Mouse (Mus musculus): ENCODE measurements around the gene Ess2. TPM values are rescaled to one million over a fixed set of nuclear protein-coding genes. Genes with fewer than 3 reads are reported as not detected.

Gene Ess2
- polyA plus RNA-seq, 1 experiment from 2014 or later, result 49.8 TPM

GRCm38 (mm10) chr16:17879571-17879970, 31.6 kb downstream of the Ess2 start:
- Histone ChIP-seq H3K4me1 (peaks cover 4% of the 10 kb centered on the region; the same call in 1 of the 2 replicates), H3K27me3 (no peaks in the 10 kb centered on the region), H3K27ac (no peak overlapping the region), H3K9ac (no peak overlapping the region), H3K9me3 (no peaks in the 10 kb centered on the region), H3K36me3 (peaks cover 43% of the 10 kb centered on the region), H3K4me3 (no peak overlapping the region), H3K4me2 (replicated peaks) (no peak overlapping the region)
- WGBS, result 88% methylated on average over 4 of the region's 4 CpGs
- ATAC-seq (ENCODE audit: low FRiP score, low read depth), result no peak

DNA sequence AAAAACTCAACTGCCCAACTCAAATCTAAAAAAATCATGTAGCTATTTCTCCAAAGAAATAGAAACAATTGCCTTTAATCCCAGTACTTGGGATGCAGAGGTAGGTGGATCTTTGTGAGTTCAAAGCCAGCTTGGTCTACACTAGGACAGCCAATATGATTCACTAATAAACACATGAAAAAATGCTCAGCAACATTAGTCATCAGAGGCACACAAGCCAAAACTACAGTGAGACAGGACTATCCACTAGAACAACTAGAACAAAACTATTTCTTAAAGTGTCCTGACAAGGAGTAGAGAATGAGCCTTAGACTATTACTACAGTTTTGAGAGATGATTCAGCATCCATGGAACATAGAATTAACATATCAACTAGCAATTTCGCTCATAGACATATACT, 35.1 kb downstream of the Ess2 start:
- H3K9me3 ChIP-seq, result no peaks in the 10 kb centered on the region
- H3K36me3 ChIP-seq, result peaks cover 51% of the 10 kb centered on the region
- H3K4me3 ChIP-seq, result no peak overlapping the region
- no peaks in the 10 kb centered on the region for H3K27me3 ChIP-seq
- 0 out of 2 replicates have a peak, but pooled peaks cover 3% of the 10 kb centered on the region for H3K4me1 ChIP-seq
- no peak overlapping the region for H3K9ac ChIP-seq
- WGBS, result 93% methylated on average over 1 of the region's 1 CpGs
- no peak for ATAC-seq (ENCODE audit: low FRiP score, low read depth)
- no peak overlapping the region for H3K4me2 ChIP-seq (replicated peaks)
- H3K27ac ChIP-seq, result no peak overlapping the region

- H3K9me3 ChIP-seq, result no peaks in the 10 kb centered on the region
- H3K4me2 ChIP-seq (replicated peaks), result no peak overlapping the region
- no peak overlapping the region for H3K4me3 ChIP-seq
- WGBS, result 80% methylated on average over 4 of the region's 4 CpGs
- no peak overlapping the region for H3K27ac ChIP-seq
- no peaks in the 10 kb centered on the region for H3K27me3 ChIP-seq
- peaks cover 60% of the 10 kb centered on the region for H3K36me3 ChIP-seq
- ATAC-seq (ENCODE audit: low FRiP score, low read depth), result no peak
- 0 out of 2 replicates have a peak, but pooled peaks cover 3% of the 10 kb centered on the region for H3K4me1 ChIP-seq
- no peak overlapping the region for H3K9ac ChIP-seq
Observed at GRCm38 (mm10) chr16:17875174-17875573, 36.0 kb downstream of the Ess2 start.

DNA sequence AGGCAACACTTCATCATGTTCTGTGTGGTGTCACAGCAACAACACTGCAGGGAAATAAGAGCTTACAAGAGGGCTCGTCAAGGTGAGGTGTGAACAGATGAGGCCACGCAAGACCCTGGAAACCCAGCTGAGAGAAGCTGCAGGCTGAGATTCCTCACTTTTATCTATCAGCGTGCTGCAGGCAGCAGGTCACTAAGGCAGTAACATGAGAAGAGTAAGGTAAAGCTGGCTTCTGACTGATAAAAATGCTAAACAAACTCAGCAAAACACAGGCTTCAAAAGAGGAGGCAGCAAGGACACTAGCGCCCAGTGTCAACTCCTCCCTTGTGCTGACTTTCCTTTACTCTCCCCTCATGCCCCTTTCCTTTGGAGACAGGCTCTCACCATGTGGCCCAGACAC, 38.2 kb downstream of the Ess2 start:
- ATAC-seq (ENCODE audit: low FRiP score, low read depth), result no peak
- Histone ChIP-seq H3K4me1 (0 out of 2 replicates have a peak, but pooled peaks cover 3% of the 10 kb centered on the region), H3K9ac (no peak overlapping the region), H3K4me3 (no peak overlapping the region), H3K27me3 (no peaks in the 10 kb centered on the region), H3K27ac (no peak overlapping the region), H3K36me3 (peaks cover 58% of the 10 kb centered on the region), H3K4me2 (replicated peaks) (no peak overlapping the region), H3K9me3 (no peaks in the 10 kb centered on the region)
- 40% methylated on average over 4 of the region's 4 CpGs for WGBS

DNA sequence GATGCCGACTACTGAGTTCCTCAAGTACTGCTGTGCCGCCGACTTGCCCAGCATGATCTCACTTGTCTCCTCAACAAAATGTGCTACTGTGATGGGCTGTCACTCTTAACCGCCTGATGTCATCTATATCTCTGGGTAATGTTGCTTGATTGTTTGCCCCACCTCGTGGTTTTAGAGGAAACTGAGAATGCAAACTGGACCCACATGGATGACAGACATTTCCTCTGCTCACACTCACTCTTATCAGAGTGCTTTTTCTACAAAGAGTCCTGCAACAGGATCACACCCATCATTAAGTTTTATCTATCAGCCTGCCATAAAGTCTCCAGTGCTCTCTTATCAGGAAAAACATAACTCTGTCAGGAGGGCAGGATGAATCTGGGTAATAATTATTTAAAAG, 39.9 kb downstream of the Ess2 start:
- no peak overlapping the region for H3K4me2 ChIP-seq (replicated peaks)
- H3K4me1 ChIP-seq, result 0 out of 2 replicates have a peak, but pooled peaks cover 3% of the 10 kb centered on the region
- no peak overlapping the region for H3K4me3 ChIP-seq
- ATAC-seq (ENCODE audit: low FRiP score, low read depth), result no peak
- H3K27ac ChIP-seq, result no peak overlapping the region
- H3K27me3 ChIP-seq, result no peaks in the 10 kb centered on the region
- no peak overlapping the region for H3K9ac ChIP-seq
- H3K36me3 ChIP-seq, result peaks cover 59% of the 10 kb centered on the region
- H3K9me3 ChIP-seq, result no peaks in the 10 kb centered on the region
- WGBS, result 87% methylated on average over 5 of the region's 5 CpGs

DNA sequence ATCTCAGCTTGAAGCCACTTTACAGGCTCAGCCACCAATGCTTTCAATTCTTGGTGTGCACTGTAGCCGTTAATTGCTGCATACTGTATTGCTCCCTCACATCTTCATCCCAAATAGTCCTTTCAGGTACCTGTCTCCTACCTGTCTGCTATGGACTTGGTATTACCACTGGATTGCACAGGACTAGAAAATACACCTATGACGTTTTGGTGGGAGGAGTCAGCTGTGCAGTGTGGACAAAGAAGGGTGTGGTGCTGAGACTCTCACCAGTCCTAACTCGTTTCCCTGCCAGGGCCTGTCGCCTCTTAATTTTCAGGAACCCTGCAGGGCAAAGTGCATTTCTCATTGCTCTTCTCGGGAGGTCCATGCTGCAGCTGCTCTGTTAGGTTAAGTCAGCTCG, 45.4 kb downstream of the Ess2 start:
- ATAC-seq (ENCODE audit: low FRiP score, low read depth), result no peak
- Histone ChIP-seq H3K9me3 (no peaks in the 10 kb centered on the region), H3K27me3 (no peaks in the 10 kb centered on the region), H3K9ac (no peak overlapping the region), H3K4me2 (replicated peaks) (no peak overlapping the region), H3K4me1 (no peaks in the 10 kb centered on the region), H3K36me3 (peaks cover 58% of the 10 kb centered on the region), H3K27ac (no peak overlapping the region), H3K4me3 (no peak overlapping the region)
- 54% methylated on average over 6 of the region's 6 CpGs for WGBS

DNA sequence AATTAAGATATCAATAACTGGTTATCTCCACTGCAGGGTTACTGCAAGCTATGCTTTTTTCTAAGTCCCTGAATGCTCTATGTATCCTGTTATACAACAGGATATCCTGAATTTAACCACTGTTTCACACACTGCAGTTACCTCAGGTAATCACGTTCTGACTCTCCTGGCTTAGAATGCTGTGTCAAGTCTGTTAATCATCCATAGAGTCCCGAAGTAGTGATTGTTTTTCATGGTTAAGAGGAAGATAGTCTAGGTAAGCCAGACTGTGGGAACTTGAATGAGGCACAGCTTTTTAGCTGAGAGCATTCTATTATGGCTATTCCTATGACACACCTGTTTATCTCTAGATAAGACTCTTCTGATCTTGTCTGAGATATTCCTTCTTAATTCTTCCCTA, 45.9 kb downstream of the Ess2 start:
- Histone ChIP-seq H3K4me3 (no peak overlapping the region), H3K36me3 (peaks cover 58% of the 10 kb centered on the region), H3K9ac (no peak overlapping the region), H3K27me3 (no peaks in the 10 kb centered on the region), H3K27ac (no peak overlapping the region), H3K4me2 (replicated peaks) (no peak overlapping the region), H3K9me3 (no peaks in the 10 kb centered on the region), H3K4me1 (no peaks in the 10 kb centered on the region)
- ATAC-seq (ENCODE audit: low FRiP score, low read depth), result no peak
- WGBS, result 86% methylated on average over 2 of the region's 2 CpGs

DNA sequence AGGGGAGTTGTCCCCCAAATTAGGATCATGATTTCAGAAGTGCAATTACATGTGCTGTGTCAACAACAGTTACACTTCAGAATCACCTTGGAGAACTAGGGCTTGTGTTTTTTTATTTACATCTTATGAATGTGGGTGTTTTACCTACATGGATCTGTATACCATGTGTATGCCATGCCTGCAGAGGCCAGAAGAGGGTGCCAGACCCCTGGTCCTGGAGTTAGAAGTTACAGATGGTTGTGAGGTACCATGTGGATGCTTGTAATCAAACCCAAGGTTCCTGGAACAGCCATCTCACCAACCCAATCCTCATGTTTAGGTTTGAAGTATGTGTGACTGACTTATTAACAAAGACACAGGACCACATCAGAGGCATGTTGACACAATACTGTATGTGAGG, 52.6 kb downstream of the Ess2 start:
- no peaks in the 10 kb centered on the region for H3K27me3 ChIP-seq
- no peak overlapping the region for H3K9ac ChIP-seq
- no peak overlapping the region for H3K27ac ChIP-seq
- no peaks in the 10 kb centered on the region for H3K4me1 ChIP-seq
- no peak overlapping the region for H3K4me3 ChIP-seq
- ATAC-seq (ENCODE audit: low FRiP score, low read depth), result no peak
- H3K36me3 ChIP-seq, result peaks cover 69% of the 10 kb centered on the region
- H3K9me3 ChIP-seq, result no peaks in the 10 kb centered on the region
- H3K4me2 ChIP-seq (replicated peaks), result no peak overlapping the region

- H3K36me3 ChIP-seq, result peaks cover 81% of the 10 kb centered on the region
- H3K4me1 ChIP-seq, result no peaks in the 10 kb centered on the region
- no peak overlapping the region for H3K4me3 ChIP-seq
- WGBS, result 90% methylated on average over 7 of the region's 7 CpGs
- ATAC-seq (ENCODE audit: low FRiP score, low read depth), result no peak
- H3K27me3 ChIP-seq, result no peaks in the 10 kb centered on the region
- H3K4me2 ChIP-seq (replicated peaks), result no peak overlapping the region
- no peak overlapping the region for H3K27ac ChIP-seq
- H3K9ac ChIP-seq, result no peak overlapping the region
- no peaks in the 10 kb centered on the region for H3K9me3 ChIP-seq
Observed at GRCm38 (mm10) chr16:17857157-17857556, 54.0 kb downstream of the Ess2 start.

DNA sequence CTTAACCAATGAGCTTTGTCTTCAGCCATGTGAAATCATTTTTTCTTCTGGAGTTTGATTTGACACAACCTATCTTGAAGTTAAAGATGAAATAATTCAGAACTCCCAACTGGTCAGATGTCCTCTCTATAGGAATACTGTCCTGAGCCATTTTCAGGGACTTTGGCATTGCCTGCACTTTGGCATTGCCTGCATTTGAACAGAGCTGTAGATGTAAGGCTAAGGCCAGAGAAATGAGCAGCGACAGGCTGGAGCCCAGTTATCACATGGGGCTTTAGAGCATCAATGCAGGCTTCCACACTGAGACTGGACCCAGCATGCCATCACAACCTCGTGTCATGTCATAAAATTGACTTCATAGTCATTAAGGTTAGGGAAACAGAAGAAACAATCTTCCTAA, 57.9 kb downstream of the Ess2 start:
- peaks cover 89% of the 10 kb centered on the region for H3K36me3 ChIP-seq
- H3K9ac ChIP-seq, result no peak overlapping the region
- H3K9me3 ChIP-seq, result no peaks in the 10 kb centered on the region
- no peak overlapping the region for H3K4me2 ChIP-seq (replicated peaks)
- no peaks in the 10 kb centered on the region for H3K4me1 ChIP-seq
- no peaks in the 10 kb centered on the region for H3K27me3 ChIP-seq
- WGBS, result 84% methylated on average over 2 of the region's 2 CpGs
- H3K4me3 ChIP-seq, result no peak overlapping the region
- no peak for ATAC-seq (ENCODE audit: low FRiP score, low read depth)
- H3K27ac ChIP-seq, result no peak overlapping the region

GRCm38 (mm10) chr16:17851860-17852259, 59.3 kb downstream of the Ess2 start:
- ATAC-seq (ENCODE audit: low FRiP score, low read depth), result no peak
- Histone ChIP-seq H3K4me1 (no peaks in the 10 kb centered on the region), H3K27ac (no peak overlapping the region), H3K4me2 (replicated peaks) (no peak overlapping the region), H3K9me3 (no peaks in the 10 kb centered on the region), H3K9ac (no peak overlapping the region), H3K36me3 (peaks cover 88% of the 10 kb centered on the region), H3K27me3 (no peaks in the 10 kb centered on the region), H3K4me3 (no peak overlapping the region)
- WGBS, result 97% methylated on average over 1 of the region's 1 CpGs

- Histone ChIP-seq H3K4me1 (no peaks in the 10 kb centered on the region), H3K4me3 (no peak overlapping the region), H3K36me3 (peaks cover 88% of the 10 kb centered on the region), H3K27ac (no peak overlapping the region), H3K9ac (no peak overlapping the region), H3K4me2 (replicated peaks) (no peak overlapping the region), H3K27me3 (no peaks in the 10 kb centered on the region), H3K9me3 (no peaks in the 10 kb centered on the region)
- 96% methylated on average over 5 of the region's 5 CpGs for WGBS
- no peak for ATAC-seq (ENCODE audit: low FRiP score, low read depth)
Observed at GRCm38 (mm10) chr16:17851331-17851730, 59.8 kb downstream of the Ess2 start.
